Mouse (Mus musculus) embryonic facial prominence, embryonic 14.5 days (tissue): ENCODE results near the gene Sp100. TPM values are rescaled to one million over a fixed set of nuclear protein-coding genes. Genes with fewer than 3 reads are reported as not detected.

Experiments used
- ATAC-seq: fragments of 200-750 bp; cut with Nextera tagmentation; 2 replicates; pipeline ENCODE4 v1.8.0; 2017; ENCODE audit warnings: low read depth, moderate number of reproducible peaks, moderate TSS enrichment
- DNase-seq: peaks from one replicate; pipeline ENCODE4 v3.0.0-alpha.2; 2015; ENCODE audit warnings: low spot score
- H3K27ac ChIP-seq: fragments of 300-500 bp; sonication (generic); replicated peaks from 2 replicates; pipeline ENCODE4 v1.5.1; 2014; ENCODE audit warnings: low read depth, mild to moderate bottlenecking, low read length, moderate library complexity
- H3K27me3 ChIP-seq: fragments of 300-500 bp; sonication (generic); replicated peaks from 2 replicates; pipeline ENCODE4 v1.6.1; 2014; ENCODE audit warnings: low read length; ENCODE audit not compliant: control insufficient read depth, insufficient read depth
- H3K36me3 ChIP-seq: fragments of 300-500 bp; sonication (generic); 2 replicates; pipeline ENCODE4 v1.6.1; 2014; ENCODE audit warnings: low read length, mixed read lengths; ENCODE audit not compliant: control insufficient read depth, insufficient read depth
- H3K4me1 ChIP-seq: fragments of 300-500 bp; sonication (generic); 2 replicates; pipeline ENCODE4 v1.6.1; 2014; ENCODE audit warnings: antibody characterized with exemption, low read length; ENCODE audit not compliant: control insufficient read depth, insufficient read depth
- H3K4me2 ChIP-seq: fragments of 300-500 bp; sonication (generic); 2 replicates; pipeline ENCODE4 v1.6.1; 2014; ENCODE audit warnings: low read depth, mild to moderate bottlenecking, low read length, moderate library complexity, mixed read lengths
- H3K4me3 ChIP-seq: fragments of 300-500 bp; sonication (generic); 2 replicates; pipeline ENCODE4 v1.5.1; 2014; ENCODE audit warnings: low read depth, mild to moderate bottlenecking, low read length
- H3K9ac ChIP-seq: fragments of 300-500 bp; sonication (generic); 2 replicates; pipeline ENCODE4 v1.6.1; 2014; ENCODE audit warnings: low read depth, mild to moderate bottlenecking, low read length, moderate library complexity, mixed read lengths
- H3K9me3 ChIP-seq: fragments of 300-500 bp; sonication (generic); 2 replicates; pipeline ENCODE4 v1.6.1; 2016; ENCODE audit warnings: low read length; ENCODE audit not compliant: control insufficient read depth
- WGBS: fragments of 180-500 bp; shearing (Covaris S2); extraction: QIAGEN DNeasy Blood & Tissue Kit; methylation state at CpG from one replicate; pipeline ENCODE4 v1.1.7; 2014; 5-methylcytosine and 5-hydroxymethylcytosine counted together
- polyA plus RNA-seq: library from polyadenylated mRNA; unstranded; fragments of >200 nt; fragmentation: Nextera tagmentation; extraction: Ambion mirVana; gene quantifications from 2 replicates; pipeline ENCODE4 v1.2.1, GENCODE M21; 2014

Gene Sp100
- polyA plus RNA-seq, 1 experiment from 2014 or later = 2.4 TPM

DNA sequence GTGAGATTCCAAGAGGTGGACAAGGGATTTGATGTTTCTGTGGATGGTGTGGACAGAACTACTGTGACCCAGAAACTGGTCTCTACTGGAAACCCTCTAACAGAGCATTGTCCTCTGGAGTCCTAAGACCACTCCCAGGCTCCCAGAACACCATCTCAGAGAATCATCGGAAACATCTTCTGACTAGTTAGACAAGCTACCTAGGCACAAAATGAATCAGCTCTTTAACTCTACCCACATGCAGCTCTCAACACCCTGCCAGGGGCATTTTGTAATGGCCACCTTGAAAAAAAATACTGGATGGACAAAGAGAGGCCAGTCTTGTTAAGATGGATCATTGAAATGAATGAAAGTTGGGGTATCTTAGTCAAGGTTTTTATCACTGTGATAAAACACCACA lies 55.8 kb downstream of the Sp100 start:
- H3K4me3 ChIP-seq = no peak overlapping the region
- DNase-seq (no peak), ATAC-seq (no peak)
- H3K4me2 ChIP-seq = no peak overlapping the region
- WGBS = 100% methylated on average over 1 of the region's 1 CpGs
- H3K9me3 ChIP-seq = no peaks in the 10 kb centered on the region
- H3K27ac ChIP-seq = no peak overlapping the region
- H3K27me3 ChIP-seq = no peaks in the 10 kb centered on the region
- H3K36me3 ChIP-seq = no peaks in the 10 kb centered on the region
- H3K9ac ChIP-seq = no peak overlapping the region
- H3K4me1 ChIP-seq = no peaks in the 10 kb centered on the region

DNA sequence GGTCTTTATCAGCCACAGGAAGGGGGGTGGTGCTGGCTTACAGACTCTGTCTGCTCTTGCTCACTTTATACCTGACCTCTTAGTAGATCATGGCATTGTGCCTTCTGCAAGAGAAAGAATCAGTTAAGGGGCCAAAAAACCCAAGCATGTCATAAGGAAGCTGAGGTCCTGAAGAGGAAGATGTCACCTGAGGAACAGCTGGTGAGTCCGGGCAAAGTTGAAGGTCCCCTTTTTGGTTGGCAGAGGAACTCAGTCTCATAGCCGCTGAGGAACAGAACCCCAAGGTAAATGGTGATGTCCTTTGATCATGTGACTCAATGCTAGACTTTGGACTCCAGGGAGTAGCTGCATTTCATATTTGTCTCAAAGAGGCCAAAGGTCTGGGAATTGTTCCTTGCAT lies 57.0 kb downstream of the Sp100 start:
- Histone ChIP-seq H3K9ac (no peak overlapping the region), H3K4me2 (no peak overlapping the region), H3K4me3 (no peak overlapping the region), H3K27ac (no peak overlapping the region), H3K36me3 (no peaks in the 10 kb centered on the region), H3K4me1 (no peaks in the 10 kb centered on the region), H3K9me3 (no peaks in the 10 kb centered on the region), H3K27me3 (no peaks in the 10 kb centered on the region)
- no peak for ATAC-seq
- 92% methylated on average over 2 of the region's 2 CpGs for WGBS
- DNase-seq = no peak

DNA sequence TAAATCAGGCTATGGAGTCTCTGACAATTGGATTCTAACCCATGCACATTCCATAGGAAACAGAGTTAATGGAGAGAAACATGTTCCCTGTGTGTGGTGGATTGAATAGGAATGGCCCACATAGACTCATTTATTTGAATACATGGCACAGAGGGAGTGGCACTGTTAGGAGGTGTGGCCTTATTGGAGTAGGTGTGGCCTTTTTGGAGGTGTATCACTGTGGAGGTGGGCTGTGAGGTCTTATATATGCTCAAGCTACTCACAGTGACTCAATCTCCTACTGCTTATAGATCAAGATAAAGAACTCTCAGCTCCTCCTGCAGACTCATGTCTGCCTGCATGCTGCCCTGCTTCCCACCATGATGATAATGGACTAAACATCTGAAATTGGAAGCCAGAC lies 64.7 kb downstream of the Sp100 start:
- Histone ChIP-seq H3K9ac (no peak overlapping the region), H3K36me3 (no peaks in the 10 kb centered on the region), H3K4me1 (no peaks in the 10 kb centered on the region), H3K4me2 (no peak overlapping the region), H3K27me3 (no peaks in the 10 kb centered on the region), H3K27ac (no peak overlapping the region), H3K9me3 (no peaks in the 10 kb centered on the region), H3K4me3 (no peak overlapping the region)
- no peak for ATAC-seq
- DNase-seq = no peak

DNA sequence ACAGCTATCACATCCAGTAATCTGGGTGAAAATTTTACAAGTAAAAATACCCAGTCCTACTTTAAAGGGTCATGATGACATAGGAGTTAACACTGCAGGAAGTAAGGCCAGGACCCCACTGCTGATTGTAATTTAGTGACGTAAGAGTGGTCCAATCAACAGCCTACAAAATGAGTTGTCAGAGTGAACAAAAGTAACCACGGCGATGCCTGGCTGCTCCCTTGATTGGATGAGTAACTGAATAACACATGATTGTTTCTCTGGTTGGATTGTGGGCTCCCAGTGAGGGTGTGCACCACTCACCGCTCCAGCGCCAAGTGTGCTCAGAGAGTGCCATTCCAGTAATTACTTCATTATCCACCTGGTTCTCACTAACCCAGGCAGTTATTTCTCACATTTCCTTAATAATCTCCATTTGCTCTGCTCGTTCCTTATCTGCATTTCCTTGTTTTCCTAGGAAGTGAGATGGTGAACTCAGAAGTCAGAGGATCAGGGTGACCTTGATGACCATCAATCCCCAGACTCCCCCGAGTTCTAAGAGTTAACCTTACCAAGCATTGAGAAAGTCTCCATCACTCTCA lies 66.7 kb downstream of the Sp100 start:
- H3K4me3 ChIP-seq = no peak overlapping the region
- ATAC-seq = no peak

DNA sequence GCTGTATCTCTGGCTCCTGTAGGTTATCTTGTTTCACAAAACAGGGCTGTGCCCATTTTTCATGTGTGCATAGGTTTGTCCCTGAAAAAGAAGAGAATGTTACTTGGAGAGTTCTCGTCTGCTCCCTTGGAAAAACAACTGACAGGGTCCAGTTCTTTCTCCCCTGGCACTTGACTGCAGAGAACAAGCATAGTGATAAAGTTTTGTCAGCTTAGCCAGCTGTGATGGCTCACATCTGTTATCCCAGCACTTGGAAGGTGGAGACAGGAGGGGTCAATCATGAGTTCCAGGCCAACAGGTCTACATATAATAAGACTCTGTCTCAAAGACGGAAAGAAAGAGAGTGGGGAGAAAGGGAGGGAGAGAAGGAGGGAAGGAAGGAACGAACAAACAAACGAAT lies 69.3 kb downstream of the Sp100 start:
- ATAC-seq = no peak
- Histone ChIP-seq H3K4me3 (no peak overlapping the region), H3K27ac (no peak overlapping the region), H3K27me3 (no peaks in the 10 kb centered on the region), H3K4me2 (no peak overlapping the region), H3K36me3 (no peaks in the 10 kb centered on the region), H3K9ac (no peak overlapping the region), H3K9me3 (no peaks in the 10 kb centered on the region), H3K4me1 (no peaks in the 10 kb centered on the region)
- no peak for DNase-seq
- 71% methylated on average over 4 of the region's 4 CpGs for WGBS

More for the DNA sequence above, 66.7 kb downstream of the Sp100 start:
- H3K36me3 ChIP-seq = no peaks in the 10 kb centered on the region
- H3K4me2 ChIP-seq = no peak overlapping the region
- WGBS = 54% methylated on average over 7 of the region's 7 CpGs
- H3K27ac ChIP-seq = no peak overlapping the region
- H3K27me3 ChIP-seq = no peaks in the 10 kb centered on the region
- H3K4me1 ChIP-seq = no peaks in the 10 kb centered on the region
- DNase-seq = no peak
- H3K9me3 ChIP-seq = no peaks in the 10 kb centered on the region
- no peak overlapping the region for H3K9ac ChIP-seq

DNA sequence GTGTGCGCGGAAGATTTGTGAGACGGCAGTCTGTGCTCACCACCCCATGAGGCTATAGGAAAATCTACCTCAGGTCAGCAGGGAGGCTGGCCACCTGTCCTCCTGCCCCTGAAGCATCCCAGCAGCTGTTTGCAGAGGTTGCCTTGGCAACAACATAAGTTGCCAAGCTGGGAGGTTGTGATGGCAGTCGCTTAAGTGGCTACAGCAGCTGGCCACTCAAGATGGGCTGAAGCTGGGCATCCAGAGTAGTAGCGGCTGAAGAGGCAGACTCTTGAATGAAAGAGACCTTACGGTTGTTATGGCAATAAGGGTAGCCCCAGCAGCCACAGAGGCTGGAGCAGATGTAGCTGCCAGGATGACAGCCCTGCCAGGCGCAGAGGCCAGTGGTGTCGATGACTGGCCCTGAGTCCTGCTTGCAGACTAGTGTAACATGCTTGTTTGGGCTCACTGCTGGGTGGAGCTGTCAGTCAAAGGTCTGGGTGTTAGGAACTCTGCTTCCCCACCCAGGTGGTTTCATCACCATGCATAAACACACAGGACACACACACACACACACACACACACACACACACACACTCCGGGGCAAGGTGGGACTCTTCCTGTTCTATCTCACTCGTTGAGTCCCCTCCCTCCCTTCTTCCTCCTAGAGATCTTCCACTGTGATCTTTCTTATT lies 70.6 kb downstream of the Sp100 start:
- H3K4me1 ChIP-seq = no peaks in the 10 kb centered on the region
- H3K9ac ChIP-seq = no peak overlapping the region
- no peaks in the 10 kb centered on the region for H3K27me3 ChIP-seq
- no peaks in the 10 kb centered on the region for H3K9me3 ChIP-seq
- H3K4me3 ChIP-seq = no peak overlapping the region
- 61% methylated on average over 10 of the region's 10 CpGs for WGBS
- no peak overlapping the region for H3K27ac ChIP-seq
- no peak overlapping the region for H3K4me2 ChIP-seq
- peak; percentile 72 for DNase-seq
- peak; percentile 87 for ATAC-seq
- no peaks in the 10 kb centered on the region for H3K36me3 ChIP-seq

DNA sequence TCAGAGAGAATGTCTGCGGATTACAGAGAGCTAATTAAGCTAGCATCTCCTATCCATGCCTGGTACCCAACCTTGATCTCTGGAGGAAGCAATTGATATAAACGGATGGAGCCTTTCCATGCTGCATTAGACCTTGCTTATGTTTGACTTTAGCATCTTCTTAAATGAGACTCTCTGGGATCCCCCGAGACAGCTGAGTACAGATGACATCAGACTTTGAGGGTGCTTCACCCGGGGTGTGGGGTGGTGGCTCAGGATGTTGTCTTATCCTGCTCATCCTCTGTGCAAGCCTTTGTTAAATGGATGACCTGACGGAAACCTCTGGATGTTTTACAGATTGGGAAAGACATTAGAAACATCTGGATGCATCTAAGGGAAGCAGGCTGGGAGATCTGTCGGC lies 80.7 kb downstream of the Sp100 start:
- H3K27me3 ChIP-seq = no peaks in the 10 kb centered on the region
- H3K9me3 ChIP-seq = no peaks in the 10 kb centered on the region
- WGBS = 68% methylated on average over 6 of the region's 6 CpGs
- no peak for DNase-seq
- no peak overlapping the region for H3K4me2 ChIP-seq
- no peaks in the 10 kb centered on the region for H3K4me1 ChIP-seq
- no peak overlapping the region for H3K27ac ChIP-seq
- ATAC-seq = no peak
- no peak overlapping the region for H3K9ac ChIP-seq
- no peaks in the 10 kb centered on the region for H3K36me3 ChIP-seq
- H3K4me3 ChIP-seq = no peak overlapping the region

DNA sequence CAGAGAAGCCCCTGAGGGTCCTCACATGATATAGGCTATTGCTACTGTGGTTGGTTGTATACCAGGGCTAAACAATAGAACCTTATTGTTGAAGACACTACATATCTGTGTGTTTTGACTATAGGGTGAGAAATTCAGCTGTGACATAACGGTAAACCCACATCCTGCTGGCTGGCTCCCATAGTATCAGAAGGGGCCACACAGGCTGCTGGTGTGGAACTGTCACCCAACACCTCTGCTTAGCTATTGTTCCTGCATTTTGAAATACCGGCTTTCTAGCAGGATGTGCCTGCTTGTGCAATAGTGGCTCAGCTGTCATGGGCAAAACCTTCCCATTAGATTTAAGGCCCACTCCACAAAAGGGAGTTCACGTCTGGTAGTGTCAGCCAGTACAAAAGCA lies 82.8 kb downstream of the Sp100 start:
- ATAC-seq (no peak), DNase-seq (no peak)
- no peaks in the 10 kb centered on the region for H3K36me3 ChIP-seq
- WGBS = 75% methylated on average over 3 of the region's 3 CpGs
- no peaks in the 10 kb centered on the region for H3K27me3 ChIP-seq
- no peaks in the 10 kb centered on the region for H3K9me3 ChIP-seq
- no peaks in the 10 kb centered on the region for H3K4me1 ChIP-seq
- H3K27ac ChIP-seq = no peak overlapping the region
- no peak overlapping the region for H3K9ac ChIP-seq
- no peak overlapping the region for H3K4me3 ChIP-seq
- no peak overlapping the region for H3K4me2 ChIP-seq

DNA sequence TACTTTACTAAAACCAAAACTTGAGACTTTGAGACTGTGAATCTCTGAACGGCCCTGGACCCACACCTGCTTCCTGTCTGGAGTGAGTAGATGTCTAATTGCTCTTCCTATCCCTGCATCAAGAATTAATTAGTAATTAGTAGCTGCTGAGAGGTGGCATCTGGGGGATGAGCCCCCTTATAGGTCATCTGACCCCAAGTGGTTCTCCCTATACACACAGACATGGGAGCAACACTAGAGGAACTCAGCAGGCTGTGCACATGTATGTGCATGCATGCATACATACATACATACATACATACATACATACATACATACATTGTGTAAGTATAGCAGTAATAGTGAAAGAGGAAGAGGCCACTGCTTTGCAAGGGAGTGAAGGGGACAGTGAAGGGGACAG lies 84.7 kb downstream of the Sp100 start:
- H3K9ac ChIP-seq = no peak overlapping the region
- H3K4me1 ChIP-seq = no peaks in the 10 kb centered on the region
- H3K27me3 ChIP-seq = no peaks in the 10 kb centered on the region
- no peak for ATAC-seq
- no peaks in the 10 kb centered on the region for H3K36me3 ChIP-seq
- H3K4me2 ChIP-seq = no peak overlapping the region
- H3K9me3 ChIP-seq = no peaks in the 10 kb centered on the region
- 60% methylated on average over 1 of the region's 1 CpGs for WGBS
- H3K4me3 ChIP-seq = no peak overlapping the region
- no peak overlapping the region for H3K27ac ChIP-seq
- no peak for DNase-seq
